Mouse (Mus musculus) left cerebral cortex, postnatal 14 days (tissue): ENCODE data around the gene Ybey. TPM values are rescaled to one million over a fixed set of nuclear protein-coding genes. Genes with fewer than 3 reads are reported as not detected.

Experiments used
- DNase-seq, 2 experiments: peaks; one replicate each; pipeline ENCODE4 v3.0.0; 2021 to 2022; ENCODE audit warnings: low spot score in 2 of 2, mixed read lengths in 1 of 2
- intact Hi-C: fragments of 180-260 bp; cut with DNase I; formaldehyde crosslinking; loops from one replicate; pipeline ENCODE4 v1.15.1; 2025
- total RNA-seq, 2 experiments: library from RNA; stranded (reverse); gene quantifications; 2 replicates each; pipeline ENCODE4 v1.2.3; 2021

The Ybey gene
- total RNA-seq, 2 experiments from 2014 or later = 2.7 to 4.2 TPM

- intact Hi-C loops = no loop called here
- DNase-seq = peak; percentile 12 to 54
These were observed 21.3 kb downstream of the Ybey start for GRCm38 (mm10) chr10:76447406-76448229.

GRCm38 (mm10) chr10:76445996-76446681 is 22.8 kb downstream of the Ybey start:
- DNase-seq = no peak
- intact Hi-C loops = no loop called here

- intact Hi-C loops = no loop called here
- DNase-seq = peak; percentile 97
These were observed 26.5 kb downstream of the Ybey start, which contains the start of gene Pcnt for GRCm38 (mm10) chr10:76442178-76443088. TSS of gene Pcnt (minus strand) at chr10:76442786.

GRCm38 (mm10) chr10:76440281-76440680 is 28.6 kb downstream of the Ybey start, which contains the start of gene AC141477.1:
TSS of gene AC141477.1 (minus strand) at chr10:76440444.
- intact Hi-C loops = no loop called here
- no peak for DNase-seq

GRCm38 (mm10) chr10:76439107-76439890 is 29.6 kb downstream of the Ybey start:
- DNase-seq = no peak
- intact Hi-C loops = no loop called here

- no peak for DNase-seq
- intact Hi-C loops = no loop called here
These were observed 35.0 kb downstream of the Ybey start for GRCm38 (mm10) chr10:76433925-76434324.

- intact Hi-C loops = no loop called here
These were observed 43.2 kb downstream of the Ybey start for GRCm38 (mm10) chr10:76425674-76426073.

GRCm38 (mm10) chr10:76416811-76417210 is 52.1 kb downstream of the Ybey start:
- peak; percentile 62 to 73 for DNase-seq

More at GRCm38 (mm10) chr10:76425674-76426073, 43.2 kb downstream of the Ybey start:
- DNase-seq = no peak

More at GRCm38 (mm10) chr10:76416811-76417210, 52.1 kb downstream of the Ybey start:
- intact Hi-C loops = no loop called here

Other genes with a start within 250 kb of the Ybey start
- 10 to 100 TPM; 56.6 to 60.6 TPM for gene Prmt2, start 231.2 kb downstream of the Ybey start, total RNA-seq
- 10 to 100 TPM; 86.5 to 89.4 TPM for gene S100b, start 215.3 kb downstream of the Ybey start, total RNA-seq
- 10 to 100 TPM; 55.7 to 56.4 TPM for gene Dip2a, start 123.8 kb downstream of the Ybey start, total RNA-seq
- not detected for gene AC141477.1, start 28.7 kb downstream of the Ybey start, total RNA-seq
- 10 to 100 TPM; 15.1 to 16.5 TPM for gene Pcnt, start 26.3 kb downstream of the Ybey start, total RNA-seq
- gene 2610028H24Rik, start 20.0 kb downstream of the Ybey start, total RNA-seq = not detected
- 10 to 100 TPM; 50.4 to 57.9 TPM for gene Mcm3ap, start 187 bp downstream of the Ybey start, total RNA-seq
- gene Lss, start 62.5 kb upstream of the Ybey start, total RNA-seq = 10 to 100 TPM; 48.9 to 56.0 TPM
- not detected for gene Spatc1l, start 93.2 kb upstream of the Ybey start, total RNA-seq
- not detected for gene Ftcd, start 106.5 kb upstream of the Ybey start, total RNA-seq
- 10 to 100 TPM; 15.6 to 16.4 TPM for gene Col6a2, start 154.5 kb upstream of the Ybey start, total RNA-seq